Mouse (Mus musculus): ENCODE measurements around the gene Mbd4. TPM values are rescaled to one million over a fixed set of nuclear protein-coding genes. Genes with fewer than 3 reads are reported as not detected.

Mbd4 gene
- total and polyA plus RNA-seq, 3 experiments, result 6.4 to 10.1 TPM; not detected in 1

DNA sequence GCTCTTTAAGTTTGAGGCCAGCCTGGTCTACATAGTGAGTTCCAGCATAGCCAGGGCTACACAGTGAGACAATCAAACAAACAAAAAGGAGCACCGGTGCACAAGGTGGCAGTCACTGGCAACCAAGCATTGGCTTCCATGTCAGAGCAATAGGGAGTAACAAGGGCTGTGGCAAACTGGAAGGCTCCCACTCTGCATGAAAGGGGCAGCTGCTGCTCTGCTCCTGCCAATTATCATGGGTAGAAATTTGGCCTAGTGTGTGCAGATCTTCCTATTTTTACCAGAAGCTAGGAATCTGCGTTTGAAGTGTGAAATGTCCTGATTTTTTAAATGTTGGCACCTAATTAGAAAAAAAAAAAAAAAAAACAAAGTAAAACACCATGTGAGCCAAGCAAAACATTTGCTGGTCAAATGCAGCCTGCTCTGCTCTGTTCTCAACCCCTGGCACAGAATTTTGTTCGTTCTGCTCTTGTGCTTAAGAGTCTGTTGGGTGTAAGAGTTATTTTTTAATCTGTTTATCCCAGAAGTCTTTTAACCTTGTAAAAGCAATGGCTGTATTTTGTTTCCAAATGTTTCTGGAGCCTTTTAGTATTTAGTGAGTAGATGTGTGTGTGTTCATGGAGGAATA, 2.7 kb upstream of the Mbd4 start:
- Histone ChIP-seq H3K79me2 (ENCODE audit: control insufficient read depth, insufficient read depth, low read length, poor library complexity) (peaks cover 12% of the 10 kb centered on the region), H3K9ac (ENCODE audit: control insufficient read depth, low read depth, low read length, poor library complexity, severe bottlenecking) (no peak overlapping the region), H3K36me3 (ENCODE audit: control insufficient read depth in 1 of 2, insufficient read depth in 2 of 2, low read length in 2 of 2) (peaks cover 0 to 12% of the 10 kb centered on the region in 2 experiments; a peak in 2 of 4 replicates), H3K9me3 (replicated peaks; ENCODE audit: insufficient read depth, low read length) (no peaks in the 10 kb centered on the region), H3K4me1 (ENCODE audit: control insufficient read depth in 1 of 2, insufficient read depth in 2 of 2, low read length in 2 of 2) (peaks cover 0 to 6% of the 10 kb centered on the region in 2 experiments; a peak in 1 of 4 replicates), H3K4me3 (ENCODE audit: control insufficient read depth in 1 of 2, insufficient read depth in 1 of 2, low read depth in 2 of 2, low read length in 2 of 2) (no peak overlapping the region), H3K27ac (ENCODE audit: control insufficient read depth, low read depth, low read length) (no peak overlapping the region), H3K27me3 (ENCODE audit: control insufficient read depth in 1 of 2, insufficient read depth in 2 of 2, low read length in 2 of 2) (no peaks in the 10 kb centered on the region)
- TF ChIP-seq POLR2AphosphoS2 (IDR thresholded peaks at IDR 0.05; ENCODE audit: low read length) (no peak), UBTF (IDR thresholded peaks at IDR 0.05; ENCODE audit: borderline replicate concordance, insufficient read depth, low read depth, low read length) (no peak), GABPA (IDR thresholded peaks at IDR 0.05; ENCODE audit: low read depth, low read length) (no peak), ZC3H11A (IDR thresholded peaks at IDR 0.05; ENCODE audit: low read depth, low read length) (no peak), MEF2A (IDR thresholded peaks at IDR 0.05; ENCODE audit: extremely low read depth, insufficient replicate concordance, low read depth, low read length, poor library complexity, severe bottlenecking) (no peak), USF1 (IDR thresholded peaks at IDR 0.05; ENCODE audit: low read depth, low read length) (no peak), GATA1 (IDR thresholded peaks at IDR 0.05; ENCODE audit: low read depth, low read length) (no peak), BHLHE40 (IDR thresholded peaks at IDR 0.05; ENCODE audit: borderline replicate concordance, low read depth, low read length) (no peak), EP300 (IDR thresholded peaks at IDR 0.05; ENCODE audit: low read depth in 1 of 2, low read length in 2 of 2) (no peak), POLR2A (IDR thresholded peaks at IDR 0.05; ENCODE audit: control insufficient read depth in 1 of 2, insufficient read depth in 1 of 2, low read depth in 1 of 2, low read length in 2 of 2, poor library complexity in 1 of 2) (no peak), ELF1 (IDR thresholded peaks at IDR 0.05; ENCODE audit: low read depth, low read length) (no peak), CTCF (IDR thresholded peaks at IDR 0.05 in 2 of 3, conservative IDR thresholded peaks at IDR 0.05 in 1 of 3; ENCODE audit: control insufficient read depth in 1 of 3, insufficient read depth in 1 of 3, low read depth in 2 of 3, low read length in 3 of 3, poor library complexity in 1 of 3, severe bottlenecking in 1 of 3) (no peak), MAFK (IDR thresholded peaks at IDR 0.05; ENCODE audit: borderline replicate concordance, low read depth, low read length) (no peak), RCOR1 (IDR thresholded peaks at IDR 0.05; ENCODE audit: low read depth, low read length) (no peak), KAT2A (conservative IDR thresholded peaks at IDR 0.05; ENCODE audit: low read depth, low read length) (no peak), MAZ (IDR thresholded peaks at IDR 0.05; ENCODE audit: low read depth, low read length) (no peak)
- no peak for DNase-seq (ENCODE audit: low read depth, low spot score)

DNA sequence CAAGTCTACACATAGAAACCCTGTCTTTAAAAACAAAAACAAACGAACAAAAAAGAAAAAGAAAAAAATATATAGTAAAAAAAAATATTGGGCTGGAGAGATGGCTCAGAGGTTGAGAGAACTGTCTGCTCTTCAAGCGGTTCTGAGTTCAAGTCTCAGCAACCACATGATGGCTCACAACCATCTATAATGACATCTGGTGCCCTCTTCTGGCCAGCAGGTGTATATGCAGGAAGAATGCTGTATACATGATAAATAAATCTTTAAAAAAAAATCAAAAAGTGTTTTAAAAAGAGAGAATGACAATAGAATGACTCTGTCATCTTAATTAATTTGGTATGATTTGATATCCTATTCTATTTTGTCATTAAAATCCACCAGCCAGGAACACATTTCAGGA, 1.3 kb upstream of the Mbd4 start:
- Histone ChIP-seq H3K4me1 (ENCODE audit: control insufficient read depth in 1 of 2, insufficient read depth in 2 of 2, low read length in 2 of 2) (peaks cover 0 to 6% of the 10 kb centered on the region in 2 experiments; a peak in 1 of 4 replicates), H3K9ac (ENCODE audit: control insufficient read depth, low read depth, low read length, poor library complexity, severe bottlenecking) (no peak overlapping the region), H3K27me3 (ENCODE audit: control insufficient read depth in 1 of 2, insufficient read depth in 2 of 2, low read length in 2 of 2) (no peaks in the 10 kb centered on the region), H3K27ac (ENCODE audit: control insufficient read depth, low read depth, low read length) (no peak overlapping the region), H3K79me2 (ENCODE audit: control insufficient read depth, insufficient read depth, low read length, poor library complexity) (peaks cover 12% of the 10 kb centered on the region), H3K36me3 (ENCODE audit: control insufficient read depth in 1 of 2, insufficient read depth in 2 of 2, low read length in 2 of 2) (peaks cover 0 to 12% of the 10 kb centered on the region in 2 experiments; a peak in 2 of 4 replicates), H3K4me3 (ENCODE audit: control insufficient read depth in 1 of 2, insufficient read depth in 1 of 2, low read depth in 2 of 2, low read length in 2 of 2) (no peak overlapping the region), H3K9me3 (replicated peaks; ENCODE audit: insufficient read depth, low read length) (no peaks in the 10 kb centered on the region)
- peak; percentile 69 for DNase-seq (ENCODE audit: low read depth, low spot score)
- no peak for TF ChIP-seq NELFE (IDR thresholded peaks at IDR 0.05; ENCODE audit: low read depth, low read length)
- TF ChIP-seq GABPA (IDR thresholded peaks at IDR 0.05; ENCODE audit: low read depth, low read length), result no peak
- TF ChIP-seq HCFC1 (IDR thresholded peaks at IDR 0.05; ENCODE audit: low read depth, low read length), result 0 out of 2 replicates have a peak, but pooled peaks have one; percentile 22
- peak; percentile 78 for TF ChIP-seq ZNF384 (IDR thresholded peaks at IDR 0.05; ENCODE audit: low read depth, low read length)
- TF ChIP-seq CTCF (IDR thresholded peaks at IDR 0.05 in 2 of 3, conservative IDR thresholded peaks at IDR 0.05 in 1 of 3; ENCODE audit: control insufficient read depth in 1 of 3, insufficient read depth in 1 of 3, low read depth in 2 of 3, low read length in 3 of 3, poor library complexity in 1 of 3, severe bottlenecking in 1 of 3), result peak; percentile 35 to 61 (median 48)
- no peak for TF ChIP-seq MAZ (IDR thresholded peaks at IDR 0.05; ENCODE audit: low read depth, low read length)
- TF ChIP-seq BHLHE40 (IDR thresholded peaks at IDR 0.05; ENCODE audit: borderline replicate concordance, low read depth, low read length), result no peak
- TF ChIP-seq USF1 (IDR thresholded peaks at IDR 0.05; ENCODE audit: low read depth, low read length), result peak; percentile 37; the same call in 1 of the 2 replicates
- TF ChIP-seq CHD2 (IDR thresholded peaks at IDR 0.05; ENCODE audit: low read length), result no peak
- no peak for TF ChIP-seq JUND (IDR thresholded peaks at IDR 0.05; ENCODE audit: low read depth, low read length)
- TF ChIP-seq MXI1 (IDR thresholded peaks at IDR 0.05; ENCODE audit: low read depth, low read length), result no peak
- TF ChIP-seq ETS1 (IDR thresholded peaks at IDR 0.05; ENCODE audit: low read depth, low read length), result no peak; the same call in 1 of the 2 replicates
- TF ChIP-seq MYC (IDR thresholded peaks at IDR 0.05; ENCODE audit: low read depth, low read length), result no peak
- TF ChIP-seq RAD21 (IDR thresholded peaks at IDR 0.05; ENCODE audit: low read depth, low read length), result peak; percentile 44
- TF ChIP-seq POLR2A (IDR thresholded peaks at IDR 0.05; ENCODE audit: control insufficient read depth in 1 of 2, insufficient read depth in 1 of 2, low read depth in 1 of 2, low read length in 2 of 2, poor library complexity in 1 of 2), result no peak
- TF ChIP-seq CHD1 (IDR thresholded peaks at IDR 0.05; ENCODE audit: low read depth, low read length), result no peak
- TF ChIP-seq MEF2A (IDR thresholded peaks at IDR 0.05; ENCODE audit: extremely low read depth, insufficient replicate concordance, low read depth, low read length, poor library complexity, severe bottlenecking), result no peak
- no peak for TF ChIP-seq SIN3A (IDR thresholded peaks at IDR 0.05; ENCODE audit: low read length)
- no peak for TF ChIP-seq TCF12 (IDR thresholded peaks at IDR 0.05; ENCODE audit: low read depth, low read length)
- 0 out of 2 replicates have a peak, but pooled peaks have one; percentile 21 for TF ChIP-seq ZC3H11A (IDR thresholded peaks at IDR 0.05; ENCODE audit: low read depth, low read length)
- TF ChIP-seq ELF1 (IDR thresholded peaks at IDR 0.05; ENCODE audit: low read depth, low read length), result no peak
- no peak for TF ChIP-seq EP300 (IDR thresholded peaks at IDR 0.05; ENCODE audit: low read depth in 1 of 2, low read length in 2 of 2)
